Mouse (Mus musculus) kidney, adult 18-20 months (tissue): ENCODE measurements around the gene Eif3f.
A peak's percentile ranks its signal among the peaks of the same experiment; 100 is the strongest.

Experiments
- DNase-seq: peaks from one replicate; pipeline ENCODE4 v3.0.0; 2021

The Eif3f gene

GRCm38 (mm10) chr7:108933794-108934731, at the start of gene Eif3f:
Eif3f (plus strand) TSS chr7:108934417.
- peak; percentile 94 for DNase-seq

- no peak for DNase-seq
Measured at GRCm38 (mm10) chr7:108884906-108885305, 49.3 kb upstream of the Eif3f start, which contains the start of gene Olfr518. Olfr518 (minus strand) TSS chr7:108885006.

- DNase-seq: no peak
Measured at GRCm38 (mm10) chr7:108894320-108894719, 39.9 kb upstream of the Eif3f start, which contains the start of gene Olfr519. Olfr519 (minus strand) TSS chr7:108894420.

- DNase-seq: no peak
Measured at GRCm38 (mm10) chr7:108903969-108904368, 30.2 kb upstream of the Eif3f start.

GRCm38 (mm10) chr7:108927043-108927442, 7.2 kb upstream of the Eif3f start:
- no peak for DNase-seq

GRCm38 (mm10) chr7:108928280-108929188, 5.7 kb upstream of the Eif3f start:
- DNase-seq: no peak

- no peak for DNase-seq
Measured at GRCm38 (mm10) chr7:108929726-108930393, 4.4 kb upstream of the Eif3f start, which contains the start of gene Nlrp10. Nlrp10 (minus strand) TSS chr7:108930178.

GRCm38 (mm10) chr7:108934836-108935235, 619 bp downstream of the Eif3f start:
- DNase-seq: peak; percentile 8

- DNase-seq: no peak
Measured at GRCm38 (mm10) chr7:108935411-108935810, 1.2 kb downstream of the Eif3f start.

GRCm38 (mm10) chr7:108936591-108936990, 2.4 kb downstream of the Eif3f start:
- no peak for DNase-seq

GRCm38 (mm10) chr7:108941466-108941865, 7.2 kb downstream of the Eif3f start:
- DNase-seq: no peak

- peak; percentile 39 for DNase-seq
Measured at GRCm38 (mm10) chr7:108944002-108944401, 9.8 kb downstream of the Eif3f start.

- no peak for DNase-seq
Measured at GRCm38 (mm10) chr7:108948611-108949010, 14.4 kb downstream of the Eif3f start.

- no peak for DNase-seq
Measured at GRCm38 (mm10) chr7:108949301-108949700, 15.1 kb downstream of the Eif3f start.

- DNase-seq: peak; percentile 28
Measured at GRCm38 (mm10) chr7:108950312-108950761, 16.1 kb downstream of the Eif3f start, which contains the start of gene Tub. Tub (plus strand) TSS chr7:108950338.

- DNase-seq: no peak
Measured at GRCm38 (mm10) chr7:108950762-108951331, 16.6 kb downstream of the Eif3f start.

- no peak for DNase-seq
Measured at GRCm38 (mm10) chr7:108952801-108953200, 18.6 kb downstream of the Eif3f start.

GRCm38 (mm10) chr7:108954185-108954584, 20.0 kb downstream of the Eif3f start:
- DNase-seq: no peak

GRCm38 (mm10) chr7:108957734-108958133, 23.5 kb downstream of the Eif3f start:
- DNase-seq: no peak

- DNase-seq: no peak
Measured at GRCm38 (mm10) chr7:108965968-108966367, 31.8 kb downstream of the Eif3f start.

- DNase-seq: peak; percentile 49
Measured at GRCm38 (mm10) chr7:108966742-108967362, 32.6 kb downstream of the Eif3f start.

- no peak for DNase-seq
Measured at GRCm38 (mm10) chr7:108968201-108968600, 34.0 kb downstream of the Eif3f start.
